Mouse (Mus musculus) lung, postnatal 0 days (tissue): ENCODE data around the gene Fkrp.

ENCODE experiments used
- CTCF ChIP-seq: IDR thresholded peaks from 2 replicates; pipeline ENCODE4 v1.5.1; 2016; ENCODE audit warnings: antibody characterized with exemption, mild to moderate bottlenecking
- EP300 ChIP-seq: IDR thresholded peaks from 2 replicates; pipeline ENCODE4 v1.6.1; 2016; ENCODE audit warnings: antibody characterized with exemption, mild to moderate bottlenecking, control low read depth

- no peak for TF ChIP-seq CTCF
- no peak for TF ChIP-seq EP300
Measured at GRCm38 (mm10) chr7:16816078-16816474, 456 bp downstream of the Fkrp start.
